Mouse (Mus musculus) C2C12 (cell line): ENCODE measurements around the gene Blcap.

Experiments used
- CEBPB ChIP-seq: IDR thresholded peaks from one replicate; pipeline ENCODE4 v1.6.1; 2011; ENCODE audit warnings: low read depth, mild to moderate bottlenecking, control low read depth, moderate library complexity
- CTCF ChIP-seq: IDR thresholded peaks from one replicate; pipeline ENCODE4 v1.5.1; 2011; ENCODE audit not compliant: control insufficient read depth, insufficient read depth, insufficient read length
- FOSL1 ChIP-seq: IDR thresholded peaks from one replicate; pipeline ENCODE4 v1.8.0; 2011; ENCODE audit warnings: mild to moderate bottlenecking, low read length; ENCODE audit not compliant: poor library complexity, insufficient read depth, severe bottlenecking
- MAX ChIP-seq: IDR thresholded peaks from one replicate; pipeline ENCODE4 v1.6.1; 2011; ENCODE audit warnings: mild to moderate bottlenecking, control low read depth
- MYOD1 ChIP-seq: IDR thresholded peaks from one replicate; pipeline ENCODE4 v1.6.1; 2011; ENCODE audit warnings: low read depth; ENCODE audit not compliant: control insufficient read depth, insufficient read length
- MYOG ChIP-seq: IDR thresholded peaks from one replicate; pipeline ENCODE4 v1.6.1; 2011; ENCODE audit not compliant: control insufficient read depth, insufficient read length; ENCODE audit errors: extremely low read depth
- USF1 ChIP-seq: IDR thresholded peaks from one replicate; pipeline ENCODE4 v1.6.1; 2011; ENCODE audit warnings: low read depth, mild to moderate bottlenecking, control low read depth, moderate library complexity

- TF ChIP-seq CTCF (no peak), USF1 (no peak), MAX (no peak), MYOG (no peak), MYOD1 (no peak), CEBPB (no peak), FOSL1 (no peak)
Measured at GRCm38 (mm10) chr2:157558520-157558919, 12.6 kb downstream of the Blcap start.
